Mouse (Mus musculus): ENCODE data around the gene Ceacam14. TPM values are rescaled to one million over a fixed set of nuclear protein-coding genes. Genes with fewer than 3 reads are reported as not detected.

The Ceacam14 gene
- not detected in 2 replicates for polyA plus RNA-seq (2012; ENCODE audit: insufficient read depth, low replicate concordance)

- no peak for TF ChIP-seq GATA1 (IDR thresholded peaks at IDR 0.05; ENCODE audit: borderline replicate concordance, low read length)
- no peak for TF ChIP-seq FLI1 (IDR thresholded peaks at IDR 0.05; ENCODE audit: low read length)
- no peaks in the 10 kb centered on the region for H3K36me3 ChIP-seq (replicated peaks; ENCODE audit: low read length)
Measured at GRCm38 (mm10) chr7:17812333-17812732, at the start of gene Ceacam14. Gene Ceacam14, plus strand, starts transcription at chr7:17812633.

More at GRCm38 (mm10) chr7:17812333-17812732, at the start of gene Ceacam14:
- H3K4me1 ChIP-seq = no peaks in the 10 kb centered on the region
- H3K27me3 ChIP-seq (replicated peaks) = no peaks in the 10 kb centered on the region
- peaks cover 35% of the 10 kb centered on the region for H3K9me3 ChIP-seq
- no peak within 1 kb of the TSS for H3K4me3 ChIP-seq (replicated peaks)

Other genes starting within 250 kb of the Ceacam14 start
- not detected in 2 replicates for gene Ceacam5, start 99.4 kb upstream of the Ceacam14 start, polyA plus RNA-seq (2012; ENCODE audit: insufficient read depth, low replicate concordance)
- gene Gm5155, start 59.1 kb downstream of the Ceacam14 start, polyA plus RNA-seq (2012; ENCODE audit: insufficient read depth, low replicate concordance) = not detected in 2 replicates
- not detected in 2 replicates for gene Ceacam11, start 159.5 kb downstream of the Ceacam14 start, polyA plus RNA-seq (2012; ENCODE audit: insufficient read depth, low replicate concordance)
- not detected in 2 replicates for gene Ceacam13, start 197.3 kb downstream of the Ceacam14 start, polyA plus RNA-seq (2012; ENCODE audit: insufficient read depth, low replicate concordance)

Data from megakaryocyte, embryonic 14.5 days (primary cell).